31 mouse cellular contexts compared by ENCODE assay signal in genomic region chr4:10759491-10759890, GRCm38 (mm10).
"Had no signal": no experiment of that assay in that cellular context is flagged by ENCODE, and none has a peak within 500 bp of the region (broad histone marks: within the 10 kb centered on the region; RNA-seq: fewer than 3 reads in every experiment).

No protein-coding gene starts in this region.

- H3K4me2 ChIP-seq: limb, embryonic 12.5 days; limb, embryonic 13.5 days; limb, embryonic 15.5 days; liver, embryonic 11.5 days; liver, embryonic 12.5 days; liver, embryonic 13.5 days; liver, embryonic 15.5 days; lung, embryonic 14.5 days; lung, embryonic 15.5 days; midbrain, embryonic 11.5 days; midbrain, embryonic 12.5 days; midbrain, embryonic 13.5 days; midbrain, embryonic 15.5 days had no signal

- H3K9me3 ChIP-seq: limb, embryonic 10.5 days; limb, embryonic 12.5 days; limb, embryonic 13.5 days; limb, embryonic 15.5 days; liver, embryonic 12.5 days; liver, embryonic 13.5 days; liver, embryonic 15.5 days; lung, embryonic 15.5 days; midbrain, embryonic 10.5 days; midbrain, embryonic 12.5 days; midbrain, embryonic 13.5 days; midbrain, embryonic 15.5 days had no signal

- DNase-seq: left cerebral cortex, postnatal 4 days; liver; liver, embryonic 13.5 days; liver, postnatal 0 days; lung, adult 18-20 months; lung, adult 2 months; lung, embryonic 14.5 days; lung, postnatal 10 days; lung, postnatal 14 days; lung, postnatal 36 days; lung, postnatal 4 days; midbrain, embryonic 14.5 days had no signal

- ATAC-seq: liver, embryonic 12.5 days; liver, postnatal 0 days; lung, postnatal 0 days; midbrain, embryonic 13.5 days; midbrain, embryonic 15.5 days; midbrain, embryonic 16.5 days had no signal

- H3K27me3 ChIP-seq: limb, embryonic 12.5 days; limb, embryonic 13.5 days; limb, embryonic 15.5 days; liver, embryonic 12.5 days; liver, embryonic 13.5 days; liver, embryonic 15.5 days; lung, embryonic 15.5 days; megakaryocyte, embryonic 14.5 days; midbrain, embryonic 12.5 days; midbrain, embryonic 13.5 days; midbrain, embryonic 15.5 days had no signal

- H3K27ac ChIP-seq: limb, embryonic 10.5 days; limb, embryonic 12.5 days; limb, embryonic 13.5 days; limb, embryonic 15.5 days; liver, embryonic 12.5 days; liver, embryonic 13.5 days; liver, embryonic 14.5 days; liver, embryonic 15.5 days; lung, embryonic 15.5 days; macrophage; midbrain, embryonic 10.5 days; midbrain, embryonic 12.5 days; midbrain, embryonic 13.5 days; midbrain, embryonic 15.5 days had no signal

- H3K4me3 ChIP-seq: limb, embryonic 10.5 days; limb, embryonic 12.5 days; limb, embryonic 13.5 days; limb, embryonic 15.5 days; liver, embryonic 12.5 days; liver, embryonic 13.5 days; liver, embryonic 15.5 days; lung, embryonic 15.5 days; megakaryocyte, embryonic 14.5 days; midbrain, embryonic 10.5 days; midbrain, embryonic 12.5 days; midbrain, embryonic 13.5 days; midbrain, embryonic 15.5 days; myocyte had no signal

- H3K36me3 ChIP-seq: limb, embryonic 10.5 days; limb, embryonic 12.5 days; limb, embryonic 13.5 days; limb, embryonic 15.5 days; liver, embryonic 12.5 days; liver, embryonic 13.5 days; liver, embryonic 15.5 days; lung, embryonic 15.5 days; midbrain, embryonic 10.5 days; midbrain, embryonic 12.5 days; midbrain, embryonic 13.5 days; midbrain, embryonic 15.5 days had no signal

- H3K9ac ChIP-seq: limb, embryonic 12.5 days; limb, embryonic 13.5 days; limb, embryonic 15.5 days; liver, embryonic 12.5 days; liver, embryonic 13.5 days; liver, embryonic 14.5 days; liver, embryonic 15.5 days; liver, postnatal 0 days; lung, embryonic 14.5 days; lung, embryonic 15.5 days; midbrain, embryonic 12.5 days; midbrain, embryonic 13.5 days; midbrain, embryonic 15.5 days had no signal

- H3K4me1 ChIP-seq: limb, embryonic 10.5 days; limb, embryonic 12.5 days; limb, embryonic 13.5 days; limb, embryonic 15.5 days; liver, embryonic 12.5 days; liver, embryonic 13.5 days; liver, embryonic 15.5 days; lung, embryonic 15.5 days; megakaryocyte, embryonic 14.5 days; midbrain, embryonic 10.5 days; midbrain, embryonic 12.5 days; midbrain, embryonic 13.5 days; midbrain, embryonic 15.5 days had no signal
